Mouse (Mus musculus) small intestine, adult 2 months (tissue): ENCODE measurements around the gene Dync2li1.

Experiments
- CTCF ChIP-seq: fragments of 200-500 bp; IDR thresholded peaks from 2 replicates; pipeline ENCODE4 v1.5.1; 2012; ENCODE audit warnings: low read depth, mild to moderate bottlenecking, control low read depth, inconsistent platforms, low read length, moderate library complexity, mixed read lengths; ENCODE audit not compliant: insufficient replicate concordance, insufficient read length; ENCODE audit errors: extremely low read depth
- POLR2A ChIP-seq: fragments of 200-500 bp; IDR thresholded peaks from 2 replicates; pipeline ENCODE4 v1.6.1; 2012; ENCODE audit warnings: low read depth, mild to moderate bottlenecking, control low read depth, inconsistent platforms, low read length, moderate library complexity

- TF ChIP-seq CTCF = no peak
- TF ChIP-seq POLR2A = no peak
Observed at GRCm38 (mm10) chr17:84665053-84665452, 38.8 kb downstream of the Dync2li1 start.
